Mouse (Mus musculus) testis, adult 2 months (tissue): ENCODE measurements around the gene Naa80.

Experiments used
- CTCF ChIP-seq: fragments of 200-500 bp; IDR thresholded peaks from 2 replicates; pipeline ENCODE4 v1.5.1; 2012; ENCODE audit warnings: low read depth, mild to moderate bottlenecking, inconsistent platforms, low read length, moderate library complexity; ENCODE audit not compliant: control insufficient read depth, insufficient read depth, insufficient replicate concordance
- POLR2A ChIP-seq: fragments of 200-500 bp; IDR thresholded peaks from 2 replicates; pipeline ENCODE4 v1.6.1; 2012; ENCODE audit warnings: low read depth, mild to moderate bottlenecking, inconsistent platforms, low read length, moderate library complexity; ENCODE audit not compliant: control insufficient read depth

- TF ChIP-seq POLR2A: no peak
- TF ChIP-seq CTCF: no peak
These were observed 51.9 kb downstream of the Naa80 start for GRCm38 (mm10) chr9:107630576-107630975.
